Mouse (Mus musculus) E14TG2a.4 (cell line): ENCODE results near the gene Ccdc174.

ENCODE experiments used
- H3K27me3 ChIP-seq: 2 replicates; pipeline ENCODE4 v1.6.1; 2014; ENCODE audit warnings: low read length, control low read depth; ENCODE audit not compliant: insufficient read depth
- H3K36me3 ChIP-seq: 2 replicates; pipeline ENCODE4 v1.6.1; 2014; ENCODE audit warnings: low read length, control low read depth; ENCODE audit not compliant: insufficient read depth
- H3K4me1 ChIP-seq: replicated peaks from 2 replicates; pipeline ENCODE4 v1.6.1; 2014; ENCODE audit warnings: low read depth, low read length, control low read depth
- H3K4me3 ChIP-seq: replicated peaks from 2 replicates; pipeline ENCODE4 v1.5.1; 2014; ENCODE audit warnings: mild to moderate bottlenecking, low read length
- H3K9me3 ChIP-seq: 2 replicates; pipeline ENCODE4 v1.6.1; 2014; ENCODE audit warnings: low read length, control low read depth
- CTCF ChIP-seq: conservative IDR thresholded peaks from 2 replicates; pipeline ENCODE4 v1.5.1; 2014; ENCODE audit warnings: low read length
- NANOG ChIP-seq: IDR thresholded peaks from 2 replicates; pipeline ENCODE4 v1.6.1; 2014; ENCODE audit warnings: borderline replicate concordance, low read length, mixed read lengths
- POU5F1 ChIP-seq: IDR thresholded peaks from 2 replicates; pipeline ENCODE4 v1.6.1; 2014; ENCODE audit warnings: low read length, borderline replicate concordance

The Ccdc174 gene

GRCm38 (mm10) chr6:91877885-91878651 lies at the start of gene Ccdc174:
TSS of gene Ccdc174 (plus strand) at chr6:91878053.
- H3K36me3 ChIP-seq = peaks cover 28% of the 10 kb centered on the region
- H3K27me3 ChIP-seq = no peaks in the 10 kb centered on the region
- peaks cover 19% of the 10 kb centered on the region for H3K4me1 ChIP-seq
- no peaks in the 10 kb centered on the region for H3K9me3 ChIP-seq
- peak within 1 kb of the TSS; percentile 100 for H3K4me3 ChIP-seq
- TF ChIP-seq NANOG (no peak), CTCF (no peak), POU5F1 (no peak)

DNA sequence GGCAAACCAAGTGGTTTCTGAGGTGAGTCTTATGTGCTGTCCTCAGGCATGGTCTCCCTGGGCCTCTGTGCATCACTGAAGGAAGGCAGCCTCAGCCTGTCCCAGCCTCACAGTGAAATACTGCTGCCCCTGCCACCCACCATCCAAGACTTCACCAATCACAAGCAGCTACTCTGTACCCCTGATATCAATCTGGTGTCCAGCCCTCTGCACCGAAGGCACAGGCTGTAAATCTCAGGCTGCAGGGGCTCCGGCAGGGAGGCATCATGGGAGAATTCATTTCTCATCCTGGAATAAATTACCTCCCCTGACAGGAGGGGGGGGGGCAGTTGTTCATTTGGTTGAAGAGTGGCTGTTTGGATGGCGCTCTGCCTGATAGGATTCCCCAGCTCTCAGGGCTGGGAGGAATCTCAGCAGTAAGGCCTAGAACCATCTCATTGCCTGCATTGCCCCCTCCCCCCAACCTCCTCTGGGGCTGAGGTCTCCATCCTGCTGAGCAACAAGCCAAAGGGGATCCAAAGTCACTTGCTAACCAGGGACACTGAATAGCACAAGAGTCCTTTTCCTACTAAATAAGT lies 44.9 kb upstream of the Ccdc174 start:
- H3K4me3 ChIP-seq = no peak overlapping the region
- H3K36me3 ChIP-seq = no peaks in the 10 kb centered on the region
- H3K9me3 ChIP-seq = no peaks in the 10 kb centered on the region
- 0 out of 2 replicates have a peak, but pooled peaks cover 4% of the 10 kb centered on the region for H3K27me3 ChIP-seq
- TF ChIP-seq CTCF (no peak), POU5F1 (no peak), NANOG (no peak)
- peaks cover 18% of the 10 kb centered on the region for H3K4me1 ChIP-seq

DNA sequence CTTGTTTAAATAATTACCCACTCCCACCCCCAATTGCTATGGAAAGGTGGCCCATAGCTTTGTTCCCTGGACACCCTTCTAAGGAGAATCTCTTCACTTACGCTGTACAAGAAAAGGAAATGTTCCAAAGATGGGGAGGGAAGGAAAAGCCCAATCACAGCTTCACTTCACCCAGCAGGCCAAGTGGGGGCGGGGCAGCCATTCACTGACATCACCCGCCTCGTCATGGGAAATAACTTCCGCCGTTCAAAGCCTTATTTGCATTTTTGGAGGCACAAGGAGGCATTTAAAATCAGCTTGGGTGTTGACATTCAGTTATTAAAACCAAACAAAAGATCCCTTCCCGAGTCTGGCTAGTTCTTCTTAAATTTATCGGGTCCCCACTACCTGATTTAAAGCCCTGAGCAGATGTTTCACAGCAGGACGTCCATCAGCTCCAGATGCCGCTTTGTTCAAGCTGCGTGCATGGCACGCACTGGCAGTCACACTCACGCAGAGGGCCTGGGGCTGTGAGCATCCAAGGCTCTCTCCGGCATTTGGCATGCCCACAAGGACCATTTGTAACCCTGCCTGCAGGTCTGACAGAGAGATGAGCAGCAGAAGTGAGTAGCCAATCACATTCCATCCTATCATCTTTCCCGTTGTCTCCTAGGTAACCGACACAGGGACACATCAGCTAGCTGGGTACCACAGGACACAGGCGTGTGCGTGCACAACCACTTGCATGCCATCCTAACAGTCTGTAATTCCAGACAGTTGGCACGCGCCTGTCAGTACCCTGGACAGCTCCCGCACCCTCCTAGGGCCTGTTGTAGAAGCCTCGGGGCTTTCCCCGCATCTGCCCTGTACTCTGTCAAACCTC lies 38.6 kb upstream of the Ccdc174 start:
- TF ChIP-seq POU5F1 = no peak
- TF ChIP-seq CTCF = no peak
- TF ChIP-seq NANOG = no peak
- H3K9me3 ChIP-seq = no peaks in the 10 kb centered on the region
- H3K27me3 ChIP-seq = peaks cover 44% of the 10 kb centered on the region
- H3K4me3 ChIP-seq = no peak overlapping the region
- no peaks in the 10 kb centered on the region for H3K36me3 ChIP-seq
- H3K4me1 ChIP-seq = peaks cover 23% of the 10 kb centered on the region

- H3K9me3 ChIP-seq = no peaks in the 10 kb centered on the region
- H3K4me1 ChIP-seq = peaks cover 32% of the 10 kb centered on the region
- TF ChIP-seq POU5F1 (no peak), CTCF (peak; percentile 16; the same call in 1 of the 2 replicates)
- H3K27me3 ChIP-seq = peaks cover 72% of the 10 kb centered on the region
- H3K36me3 ChIP-seq = no peaks in the 10 kb centered on the region
- H3K4me3 ChIP-seq = peak overlapping the region; percentile 84
Measured at GRCm38 (mm10) chr6:91842897-91843627, 34.8 kb upstream of the Ccdc174 start.

- peaks cover 72% of the 10 kb centered on the region for H3K27me3 ChIP-seq
- H3K9me3 ChIP-seq = no peaks in the 10 kb centered on the region
- peaks cover 31% of the 10 kb centered on the region for H3K4me1 ChIP-seq
- no peaks in the 10 kb centered on the region for H3K36me3 ChIP-seq
- peak overlapping the region; percentile 84 for H3K4me3 ChIP-seq
- TF ChIP-seq NANOG = no peak
- no peak for TF ChIP-seq CTCF
- TF ChIP-seq POU5F1 = no peak
Measured at GRCm38 (mm10) chr6:91843628-91844153, 34.2 kb upstream of the Ccdc174 start.

DNA sequence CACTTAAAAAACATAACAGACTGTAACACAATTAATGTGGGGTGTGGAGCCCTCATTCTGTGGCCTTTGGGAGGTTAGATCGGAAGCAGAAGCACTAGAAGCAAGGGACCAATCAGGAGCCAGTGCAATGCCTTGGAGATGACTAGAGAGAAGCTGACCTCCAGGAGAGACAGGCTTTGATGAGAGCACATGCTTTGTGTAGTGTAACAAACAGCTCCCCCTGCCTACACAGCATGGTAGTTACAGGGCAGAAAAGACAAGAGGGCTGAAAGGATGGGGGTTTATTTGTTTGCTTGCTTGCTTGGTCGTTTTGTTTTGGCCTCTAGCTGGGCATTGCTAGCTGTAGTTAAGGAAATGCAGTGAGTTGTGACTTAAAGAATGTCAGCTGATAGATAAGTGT lies 25.3 kb upstream of the Ccdc174 start:
- peaks cover 48% of the 10 kb centered on the region for H3K27me3 ChIP-seq
- no peaks in the 10 kb centered on the region for H3K9me3 ChIP-seq
- peaks cover 9% of the 10 kb centered on the region for H3K4me1 ChIP-seq
- TF ChIP-seq CTCF = peak; percentile 94
- no peak for TF ChIP-seq POU5F1
- no peak overlapping the region for H3K4me3 ChIP-seq
- no peaks in the 10 kb centered on the region for H3K36me3 ChIP-seq

- 0 out of 2 replicates have a peak, but pooled peaks cover 3% of the 10 kb centered on the region for H3K9me3 ChIP-seq
- no peak for TF ChIP-seq POU5F1
- no peak for TF ChIP-seq CTCF
- TF ChIP-seq NANOG = no peak
- H3K27me3 ChIP-seq = peaks cover 53% of the 10 kb centered on the region
- H3K4me1 ChIP-seq = no peaks in the 10 kb centered on the region
- no peaks in the 10 kb centered on the region for H3K36me3 ChIP-seq
- H3K4me3 ChIP-seq = no peak overlapping the region
Measured at GRCm38 (mm10) chr6:91858339-91858738, 19.5 kb upstream of the Ccdc174 start.

DNA sequence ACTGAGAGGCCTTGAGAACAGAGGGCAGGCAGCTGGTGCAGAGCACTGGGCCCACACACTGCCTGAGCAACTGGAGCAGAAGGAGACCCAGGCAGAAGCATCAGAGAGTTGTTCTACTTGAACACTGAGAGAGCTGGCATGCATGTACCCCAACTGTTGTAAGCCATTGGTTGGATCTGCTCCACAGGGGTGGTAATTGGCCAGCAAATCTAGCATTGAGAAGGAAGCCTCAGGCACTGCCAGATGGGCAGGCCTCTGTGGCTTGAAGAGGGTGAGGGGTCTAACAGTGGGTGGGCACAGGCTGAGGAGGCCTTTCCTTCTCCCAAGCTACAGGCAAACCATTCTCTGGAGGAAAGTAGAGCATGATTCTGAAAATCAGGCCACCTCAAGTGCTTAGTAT lies 15.0 kb upstream of the Ccdc174 start:
- no peaks in the 10 kb centered on the region for H3K4me1 ChIP-seq
- no peaks in the 10 kb centered on the region for H3K36me3 ChIP-seq
- H3K9me3 ChIP-seq = 0 out of 2 replicates have a peak, but pooled peaks cover 3% of the 10 kb centered on the region
- no peak for TF ChIP-seq NANOG
- TF ChIP-seq POU5F1 = no peak
- no peak overlapping the region for H3K4me3 ChIP-seq
- H3K27me3 ChIP-seq = peaks cover 27% of the 10 kb centered on the region
